Mouse (Mus musculus): ENCODE results near the gene Myh11.

DNA sequence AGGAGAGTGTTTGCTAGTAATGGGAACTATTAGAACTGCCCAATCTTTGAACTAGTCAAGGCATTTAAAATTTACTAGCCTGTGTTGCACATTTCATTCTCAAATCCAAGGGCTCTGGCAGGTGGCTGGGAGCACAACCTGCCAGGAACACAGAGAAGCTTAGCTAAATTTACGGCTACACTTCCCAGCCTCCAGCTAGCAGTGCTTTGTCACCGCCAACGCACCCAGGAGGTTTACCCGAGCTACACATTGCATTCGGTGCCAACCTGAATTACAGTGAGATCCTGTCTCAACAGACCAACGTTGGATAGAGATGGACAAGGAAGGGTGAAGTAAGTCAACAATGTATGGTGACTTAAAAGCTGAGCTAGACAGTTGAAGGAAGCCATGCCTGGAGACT, 27.9 kb downstream of the Myh11 start:
- TF ChIP-seq CTCF (IDR thresholded peaks at IDR 0.05), result no peak
- no peak for TF ChIP-seq EP300 (IDR thresholded peaks at IDR 0.05)
